Comparison of ENCODE assay signal across 25 mouse cellular contexts in the genomic region with DNA sequence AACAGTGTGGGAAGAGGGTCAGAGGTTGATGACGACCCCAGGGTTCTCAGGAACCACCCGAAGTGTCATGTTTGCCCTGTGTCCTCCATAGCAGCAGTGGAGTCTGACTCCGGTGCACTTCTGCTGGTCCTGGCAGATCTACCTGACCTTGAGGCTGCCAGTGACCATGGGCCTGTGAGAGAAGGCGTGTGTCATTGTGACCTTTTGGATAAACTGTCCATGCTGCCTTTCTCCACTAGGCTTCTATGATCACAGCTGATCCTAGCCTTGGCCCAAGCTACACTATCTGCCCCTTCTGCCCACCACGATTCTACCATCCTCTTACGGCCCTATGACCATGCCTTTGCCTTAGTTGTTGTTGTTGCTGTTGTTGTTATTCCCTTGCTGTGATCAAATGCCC.
DNase-seq lines count a peak whose midpoint lies in the region; ATAC-seq and TF ChIP-seq lines count a peak whose summit lies in the region.
"Had no signal": no experiment of that assay in that cellular context is flagged by ENCODE, and none has a peak within 500 bp of the region (broad histone marks: within the 10 kb centered on the region; RNA-seq: fewer than 3 reads in every experiment).

No protein-coding gene starts in this region.

- no peaks in the 10 kb centered on the region for H3K36me3 ChIP-seq in heart, embryonic 12.5 days
- H3K36me3 ChIP-seq: embryonic facial prominence, embryonic 10.5 days; embryonic facial prominence, embryonic 13.5 days; forebrain, embryonic 12.5 days; forebrain, embryonic 15.5 days; G1E; heart, embryonic 13.5 days; hindbrain, embryonic 12.5 days; hindbrain, embryonic 15.5 days had no signal

- H3K9me3 ChIP-seq in heart, embryonic 12.5 days (replicated peaks), result no peaks in the 10 kb centered on the region; the same call in 1 of the 2 replicates
- H3K9me3 ChIP-seq: embryonic facial prominence, embryonic 10.5 days; forebrain, embryonic 12.5 days; forebrain, embryonic 15.5 days; G1E; heart, embryonic 13.5 days; hindbrain, embryonic 12.5 days; hindbrain, embryonic 15.5 days had no signal

- no peak for DNase-seq in layer of hippocampus, adult 2 months (ENCODE audit: low spot score in 2 of 2)
- DNase-seq in layer of hippocampus, postnatal 14 days (ENCODE audit: low spot score in 2 of 2), result no peak
- DNase-seq in adrenal gland, adult (ENCODE audit: inconsistent age in 2 of 2, low spot score in 1 of 2), result peak; percentile 79 to 89
- DNase-seq in adrenal gland, postnatal 10 days, result peak; percentile 58
- peak; percentile 64 to 79 for DNase-seq in adrenal gland, postnatal 36 days
- DNase-seq in thymus, postnatal 4 days, result no peak
- no peak for DNase-seq in B cell, adult 2 months
- DNase-seq: cerebellum, adult 8-10 months; cerebellum, postnatal 36 days; embryo, embryonic 11 days; gastrocnemius, adult 2 months; gastrocnemius, postnatal 14 days; heart, adult 11 months had no signal

- WGBS in heart, embryonic 12.5 days, result 81% methylated on average over 6 of the region's 6 CpGs

- no peak overlapping the region for H3K9ac ChIP-seq in heart, embryonic 12.5 days
- H3K9ac ChIP-seq: embryonic facial prominence, embryonic 13.5 days; forebrain, embryonic 12.5 days; forebrain, embryonic 15.5 days; heart, embryonic 13.5 days; hindbrain, embryonic 12.5 days; hindbrain, embryonic 15.5 days had no signal

- no peak for TF ChIP-seq CTCF in layer of hippocampus, adult 2 months (conservative IDR thresholded peaks at IDR 0.05)

- H3K4me2 ChIP-seq in heart, embryonic 12.5 days, result no peak overlapping the region
- H3K4me2 ChIP-seq: embryonic facial prominence, embryonic 13.5 days; forebrain, embryonic 12.5 days; forebrain, embryonic 15.5 days; heart, embryonic 13.5 days; hindbrain, embryonic 12.5 days; hindbrain, embryonic 15.5 days had no signal

- no peaks in the 10 kb centered on the region for H3K27me3 ChIP-seq in heart, embryonic 12.5 days (replicated peaks)
- H3K27me3 ChIP-seq: embryonic facial prominence, embryonic 13.5 days; forebrain, embryonic 12.5 days; forebrain, embryonic 15.5 days; heart, embryonic 13.5 days; hindbrain, embryonic 12.5 days; hindbrain, embryonic 15.5 days had no signal

- no peak overlapping the region for H3K4me3 ChIP-seq in layer of hippocampus, adult 2 months
- no peak overlapping the region for H3K4me3 ChIP-seq in heart, embryonic 12.5 days
- H3K4me3 ChIP-seq: embryonic facial prominence, embryonic 10.5 days; embryonic facial prominence, embryonic 13.5 days; erythroblast, embryonic 14.5 days; forebrain, embryonic 12.5 days; forebrain, embryonic 15.5 days; gastrocnemius, adult 2 months; heart, embryonic 13.5 days; hindbrain, embryonic 12.5 days; hindbrain, embryonic 15.5 days had no signal

- 0 out of 2 replicates have a peak, but pooled peaks cover 12% of the 10 kb centered on the region for H3K4me1 ChIP-seq in heart, embryonic 12.5 days (replicated peaks)
- H3K4me1 ChIP-seq: forebrain, embryonic 12.5 days; forebrain, embryonic 15.5 days; hindbrain, embryonic 12.5 days had no signal

- ATAC-seq in heart, embryonic 12.5 days (ENCODE audit: insufficient number of reproducible peaks, low FRiP score), result no peak
- ATAC-seq: forebrain, embryonic 15.5 days; intestine, postnatal 0 days; Patski had no signal

- peak overlapping the region; percentile 36; the same call in 1 of the 2 replicates for H3K27ac ChIP-seq in layer of hippocampus, adult 2 months
- no peak overlapping the region for H3K27ac ChIP-seq in heart, embryonic 12.5 days (ENCODE audit: poor library complexity, severe bottlenecking)
- H3K27ac ChIP-seq: embryonic facial prominence, embryonic 10.5 days; embryonic facial prominence, embryonic 13.5 days; forebrain, embryonic 12.5 days; forebrain, embryonic 15.5 days; gastrocnemius, adult 2 months; heart, embryonic 13.5 days; hindbrain, embryonic 12.5 days; hindbrain, embryonic 15.5 days had no signal

Comparison
In these comparisons a context has a peak if more than half of its experiments do, and no peak if none do; other contexts are left out.
1. DNase-seq: peak in adrenal gland, adult (2 of 2), adrenal gland, postnatal 10 days (single experiment) and adrenal gland, postnatal 36 days (2 of 2); none in layer of hippocampus, adult 2 months (0 of 2), layer of hippocampus, postnatal 14 days (0 of 2), thymus, postnatal 4 days (single experiment) and B cell, adult 2 months (0 of 2).